Mouse (Mus musculus) embryonic facial prominence, embryonic 13.5 days (tissue): ENCODE measurements at regions not wholly inside any gene's neighbourhood (a gene's known extent, or its start where the extent isn't known, plus 50 kb on each side); places are given as distances from the start of the nearest gene placed in this dataset.

Experiments
- ATAC-seq: fragments of 200-750 bp; cut with Nextera tagmentation; 2 replicates; pipeline ENCODE4 v1.8.0; 2017; ENCODE audit warnings: low read depth; ENCODE audit not compliant: insufficient number of reproducible peaks, insufficient read depth, low FRiP score, low TSS enrichment
- H3K27ac ChIP-seq: fragments of 300-500 bp; sonication (generic); 2 replicates; pipeline ENCODE4 v1.5.1; 2015; ENCODE audit warnings: moderate library complexity, mild to moderate bottlenecking, inconsistent platforms
- H3K27me3 ChIP-seq: fragments of 300-500 bp; sonication (generic); 2 replicates; pipeline ENCODE4 v1.6.1; 2015; ENCODE audit warnings: mild to moderate bottlenecking, inconsistent platforms
- H3K36me3 ChIP-seq: fragments of 300-500 bp; sonication (generic); 2 replicates; pipeline ENCODE4 v1.6.1; 2015; ENCODE audit warnings: mild to moderate bottlenecking, inconsistent platforms
- H3K4me1 ChIP-seq: fragments of 300-500 bp; sonication (generic); 2 replicates; pipeline ENCODE4 v1.6.1; 2015; ENCODE audit warnings: inconsistent platforms
- H3K4me2 ChIP-seq: fragments of 300-500 bp; sonication (generic); 2 replicates; pipeline ENCODE4 v1.6.1; 2015; ENCODE audit warnings: moderate library complexity, mild to moderate bottlenecking, inconsistent platforms
- H3K4me3 ChIP-seq: fragments of 300-500 bp; sonication (generic); 2 replicates; pipeline ENCODE4 v1.5.1; 2015; ENCODE audit warnings: mild to moderate bottlenecking, inconsistent platforms
- H3K9ac ChIP-seq: fragments of 300-500 bp; sonication (generic); 2 replicates; pipeline ENCODE4 v1.6.1; 2015; ENCODE audit warnings: mild to moderate bottlenecking, inconsistent platforms
- H3K9me3 ChIP-seq: fragments of 300-500 bp; sonication (generic); 2 replicates; pipeline ENCODE4 v1.6.1; 2016; ENCODE audit warnings: inconsistent platforms
- WGBS: fragments of 180-500 bp; shearing (Covaris S2); methylation state at CpG from one replicate; pipeline ENCODE4 v1.1.7; 2015; ENCODE audit warnings: mixed read lengths; 5-methylcytosine and 5-hydroxymethylcytosine counted together

GRCm38 (mm10) chr8:25331161-25331776 is 507.1 kb upstream of the Adam5 start:
- Histone ChIP-seq H3K36me3 (no peaks in the 10 kb centered on the region), H3K4me2 (no peak overlapping the region), H3K27me3 (no peaks in the 10 kb centered on the region), H3K9ac (no peak overlapping the region), H3K4me1 (peaks cover 55% of the 10 kb centered on the region), H3K4me3 (no peak overlapping the region), H3K27ac (peak overlapping the region; percentile 55), H3K9me3 (no peaks in the 10 kb centered on the region)
- 48% methylated on average over 7 of the region's 7 CpGs for WGBS
- no peak for ATAC-seq

- H3K4me1 ChIP-seq: peaks cover 60% of the 10 kb centered on the region
- ATAC-seq: no peak
Observed at GRCm38 (mm10) chr8:25329791-25330190, 505.6 kb upstream of the Adam5 start.

GRCm38 (mm10) chr8:25328318-25328717 is 504.1 kb upstream of the Adam5 start:
- no peak overlapping the region for H3K27ac ChIP-seq
- H3K9me3 ChIP-seq: no peaks in the 10 kb centered on the region
- ATAC-seq: no peak
- H3K4me3 ChIP-seq: no peak overlapping the region
- H3K36me3 ChIP-seq: no peaks in the 10 kb centered on the region
- no peak overlapping the region for H3K4me2 ChIP-seq
- H3K9ac ChIP-seq: no peak overlapping the region
- 72% methylated on average over 3 of the region's 3 CpGs for WGBS
- H3K4me1 ChIP-seq: peaks cover 59% of the 10 kb centered on the region
- no peaks in the 10 kb centered on the region for H3K27me3 ChIP-seq

More at GRCm38 (mm10) chr8:25329791-25330190, 505.6 kb upstream of the Adam5 start:
- H3K4me3 ChIP-seq: no peak overlapping the region
- H3K27me3 ChIP-seq: no peaks in the 10 kb centered on the region
- no peaks in the 10 kb centered on the region for H3K36me3 ChIP-seq
- H3K4me2 ChIP-seq: no peak overlapping the region
- 23% methylated on average over 1 of the region's 1 CpGs for WGBS
- H3K9ac ChIP-seq: no peak overlapping the region
- H3K9me3 ChIP-seq: no peaks in the 10 kb centered on the region
- peak overlapping the region; percentile 60 for H3K27ac ChIP-seq

GRCm38 (mm10) chr8:25326930-25327329 is 502.8 kb upstream of the Adam5 start:
- no peak for ATAC-seq
- H3K4me1 ChIP-seq: peaks cover 53% of the 10 kb centered on the region

GRCm38 (mm10) chr8:25326257-25326656 is 502.1 kb upstream of the Adam5 start:
- H3K4me2 ChIP-seq: no peak overlapping the region
- no peaks in the 10 kb centered on the region for H3K36me3 ChIP-seq
- WGBS: 69% methylated on average over 12 of the region's 12 CpGs
- no peak overlapping the region for H3K4me3 ChIP-seq
- H3K9ac ChIP-seq: no peak overlapping the region
- ATAC-seq: no peak
- H3K9me3 ChIP-seq: no peaks in the 10 kb centered on the region
- H3K4me1 ChIP-seq: peaks cover 48% of the 10 kb centered on the region
- no peaks in the 10 kb centered on the region for H3K27me3 ChIP-seq
- H3K27ac ChIP-seq: peak overlapping the region; percentile 64; the same call in 1 of the 2 replicates

More at GRCm38 (mm10) chr8:25326930-25327329, 502.8 kb upstream of the Adam5 start:
- H3K4me2 ChIP-seq: no peak overlapping the region
- no peaks in the 10 kb centered on the region for H3K27me3 ChIP-seq
- no peaks in the 10 kb centered on the region for H3K9me3 ChIP-seq
- 72% methylated on average over 6 of the region's 6 CpGs for WGBS
- no peak overlapping the region for H3K9ac ChIP-seq
- H3K27ac ChIP-seq: no peak overlapping the region
- no peak overlapping the region for H3K4me3 ChIP-seq
- H3K36me3 ChIP-seq: no peaks in the 10 kb centered on the region

- WGBS: 87% methylated on average over 9 of the region's 9 CpGs
- Histone ChIP-seq H3K27me3 (no peaks in the 10 kb centered on the region), H3K27ac (peak overlapping the region; percentile 23; the same call in 1 of the 2 replicates)
Observed at GRCm38 (mm10) chr8:25324731-25325130, 500.6 kb upstream of the Adam5 start.

GRCm38 (mm10) chr8:25323643-25324420 is 499.7 kb upstream of the Adam5 start:
- H3K4me3 ChIP-seq: no peak overlapping the region
- 63% methylated on average over 19 of the region's 19 CpGs for WGBS
- H3K36me3 ChIP-seq: no peaks in the 10 kb centered on the region
- H3K4me1 ChIP-seq: peaks cover 26% of the 10 kb centered on the region
- H3K4me2 ChIP-seq: 0 out of 2 replicates have a peak overlapping the region, but pooled peaks have one; percentile 9
- no peaks in the 10 kb centered on the region for H3K27me3 ChIP-seq
- ATAC-seq: no peak
- no peak overlapping the region for H3K9ac ChIP-seq
- peak overlapping the region; percentile 23; the same call in 1 of the 2 replicates for H3K27ac ChIP-seq
- H3K9me3 ChIP-seq: 0 out of 2 replicates have a peak, but pooled peaks cover 3% of the 10 kb centered on the region

More at GRCm38 (mm10) chr8:25324731-25325130, 500.6 kb upstream of the Adam5 start:
- Histone ChIP-seq H3K36me3 (no peaks in the 10 kb centered on the region), H3K9me3 (0 out of 2 replicates have a peak, but pooled peaks cover 3% of the 10 kb centered on the region), H3K4me1 (peaks cover 32% of the 10 kb centered on the region), H3K4me2 (no peak overlapping the region), H3K4me3 (no peak overlapping the region), H3K9ac (no peak overlapping the region)
- no peak for ATAC-seq

- H3K4me2 ChIP-seq: no peak overlapping the region
- H3K4me1 ChIP-seq: peaks cover 17% of the 10 kb centered on the region
- H3K27ac ChIP-seq: no peak overlapping the region
- H3K27me3 ChIP-seq: no peaks in the 10 kb centered on the region
- H3K9ac ChIP-seq: no peak overlapping the region
- H3K9me3 ChIP-seq: 0 out of 2 replicates have a peak, but pooled peaks cover 3% of the 10 kb centered on the region
- WGBS: 74% methylated on average over 4 of the region's 4 CpGs
- H3K4me3 ChIP-seq: no peak overlapping the region
- no peaks in the 10 kb centered on the region for H3K36me3 ChIP-seq
- ATAC-seq: no peak
Observed at GRCm38 (mm10) chr8:25316383-25316782, 492.2 kb upstream of the Adam5 start.

- Histone ChIP-seq H3K4me1 (peaks cover 30% of the 10 kb centered on the region), H3K27ac (no peak overlapping the region), H3K4me3 (no peak overlapping the region), H3K36me3 (no peaks in the 10 kb centered on the region), H3K9ac (no peak overlapping the region), H3K27me3 (no peaks in the 10 kb centered on the region), H3K4me2 (no peak overlapping the region), H3K9me3 (no peaks in the 10 kb centered on the region)
- no peak for ATAC-seq
- WGBS: 33% methylated on average over 12 of the region's 12 CpGs
Observed at GRCm38 (mm10) chr8:25311811-25312533, 487.8 kb upstream of the Adam5 start.

- ATAC-seq: no peak
- Histone ChIP-seq H3K36me3 (no peaks in the 10 kb centered on the region), H3K4me1 (peaks cover 56% of the 10 kb centered on the region), H3K4me3 (no peak overlapping the region), H3K9ac (no peak overlapping the region), H3K27me3 (no peaks in the 10 kb centered on the region), H3K4me2 (no peak overlapping the region), H3K27ac (peak overlapping the region; percentile 89), H3K9me3 (no peaks in the 10 kb centered on the region)
- 70% methylated on average over 4 of the region's 4 CpGs for WGBS
Observed at GRCm38 (mm10) chr8:25307956-25308355, 483.8 kb upstream of the Adam5 start.

GRCm38 (mm10) chr8:25307511-25307910 is 483.3 kb upstream of the Adam5 start:
- 70% methylated on average over 11 of the region's 11 CpGs for WGBS
- Histone ChIP-seq H3K36me3 (no peaks in the 10 kb centered on the region), H3K27ac (peak overlapping the region; percentile 89), H3K4me3 (no peak overlapping the region), H3K4me2 (no peak overlapping the region), H3K4me1 (peaks cover 56% of the 10 kb centered on the region), H3K27me3 (no peaks in the 10 kb centered on the region), H3K9ac (no peak overlapping the region), H3K9me3 (no peaks in the 10 kb centered on the region)
- no peak for ATAC-seq
